Mouse (Mus musculus): ENCODE measurements around the gene Bri3bp. TPM values are rescaled to one million over a fixed set of nuclear protein-coding genes. Genes with fewer than 3 reads are reported as not detected.
"Not testable (repeated sequence)": the region's sequence is repeated elsewhere in the genome, so short reads cannot be mapped to it uniquely, and the experiment has no call there.

Bri3bp gene
- polyA plus RNA-seq, 1 experiment: 34.8 TPM

GRCm38 (mm10) chr5:125487375-125488115 is 46.2 kb downstream of the Bri3bp start:
- Histone ChIP-seq H3K4me3 (ENCODE audit: insufficient read depth, low read length) (no peak overlapping the region), H3K27ac (ENCODE audit: insufficient read depth, low read length) (no peak overlapping the region), H3K4me1 (ENCODE audit: control insufficient read depth, insufficient read depth, low read length) (no peaks in the 10 kb centered on the region)
- TF ChIP-seq CTCF (IDR thresholded peaks at IDR 0.05; ENCODE audit: extremely low read depth, insufficient read depth, low read length) (no peak), POLR2A (IDR thresholded peaks at IDR 0.05; ENCODE audit: extremely low read depth, insufficient read depth, low read length) (no peak)

GRCm38 (mm10) chr5:125488116-125488455 is 46.7 kb downstream of the Bri3bp start:
- Histone ChIP-seq H3K27ac (ENCODE audit: insufficient read depth, low read length) (no peak overlapping the region), H3K4me3 (ENCODE audit: insufficient read depth, low read length) (no peak overlapping the region), H3K4me1 (ENCODE audit: control insufficient read depth, insufficient read depth, low read length) (no peaks in the 10 kb centered on the region)
- TF ChIP-seq POLR2A (IDR thresholded peaks at IDR 0.05; ENCODE audit: extremely low read depth, insufficient read depth, low read length): no peak
- 0 out of 2 replicates have a peak, but pooled peaks have one; percentile 12 for TF ChIP-seq CTCF (IDR thresholded peaks at IDR 0.05; ENCODE audit: extremely low read depth, insufficient read depth, low read length)

DNA sequence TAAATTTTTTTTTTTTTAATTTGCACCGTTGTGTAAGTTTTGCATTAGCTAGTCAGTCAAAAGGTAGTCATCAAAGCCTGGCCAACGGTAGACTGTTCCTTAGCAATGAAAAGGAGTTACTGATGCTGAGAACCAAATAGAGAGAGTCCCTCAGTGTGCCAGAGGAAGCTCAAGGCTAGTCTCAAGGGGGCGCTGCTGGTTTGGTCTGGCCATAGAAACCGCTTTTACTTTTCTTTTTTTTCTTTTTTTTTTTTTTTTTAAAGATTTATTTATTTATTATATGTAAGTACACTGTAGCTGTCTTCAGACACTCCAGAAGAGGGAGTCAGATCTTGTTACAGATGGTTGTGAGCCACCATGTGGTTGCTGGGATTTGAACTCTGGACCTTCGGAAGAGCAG is 47.6 kb downstream of the Bri3bp start:
- not testable (repeated sequence) for H3K4me1 ChIP-seq (ENCODE audit: control insufficient read depth, insufficient read depth, low read length); H3K4me3 ChIP-seq (ENCODE audit: insufficient read depth, low read length); H3K27ac ChIP-seq (ENCODE audit: insufficient read depth, low read length)

GRCm38 (mm10) chr5:125491107-125491506 is 49.7 kb downstream of the Bri3bp start:
- TF ChIP-seq CTCF (IDR thresholded peaks at IDR 0.05; ENCODE audit: extremely low read depth, insufficient read depth, low read length): no peak
- TF ChIP-seq POLR2A (IDR thresholded peaks at IDR 0.05; ENCODE audit: extremely low read depth, insufficient read depth, low read length): no peak
- H3K27ac ChIP-seq (ENCODE audit: insufficient read depth, low read length): no peak overlapping the region
- no peaks in the 10 kb centered on the region for H3K4me1 ChIP-seq (ENCODE audit: control insufficient read depth, insufficient read depth, low read length)
- H3K4me3 ChIP-seq (ENCODE audit: insufficient read depth, low read length): no peak overlapping the region

DNA sequence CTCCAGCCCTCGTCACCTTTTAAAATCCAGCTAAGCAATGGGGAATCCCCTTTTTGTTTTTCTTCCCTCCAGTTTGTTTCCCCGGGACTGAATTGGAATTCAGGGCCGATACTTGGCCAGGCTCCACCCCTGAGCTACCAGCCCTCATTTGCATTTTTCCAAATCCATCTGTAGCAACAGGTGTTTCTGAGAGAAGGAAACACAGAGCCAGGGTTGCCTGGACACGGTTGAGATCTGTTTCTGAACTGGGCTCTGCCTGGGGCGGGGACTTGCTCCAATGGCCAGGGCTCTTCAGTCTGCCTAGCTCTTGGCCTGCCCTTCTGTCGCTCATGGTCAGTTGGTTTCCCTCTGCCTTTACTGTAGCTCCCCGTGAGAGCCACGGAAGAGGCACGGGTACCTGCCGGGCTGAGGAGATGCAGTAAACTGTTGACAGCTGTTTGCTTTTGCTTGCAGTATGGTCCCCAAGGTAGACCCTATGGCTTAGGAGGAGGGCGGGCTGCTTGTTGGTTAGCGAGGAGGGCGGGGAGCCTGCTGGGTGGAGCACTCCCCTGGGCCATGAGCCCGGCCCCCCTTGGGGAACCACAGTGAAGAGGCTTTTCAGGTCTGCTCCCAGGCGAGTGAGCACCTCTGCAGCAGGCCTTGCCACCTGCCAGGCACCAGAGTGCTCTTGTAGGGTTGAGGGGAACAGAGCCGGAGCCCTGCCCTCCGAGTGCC is 51.2 kb downstream of the Bri3bp start:
- no peak overlapping the region for H3K27ac ChIP-seq (ENCODE audit: insufficient read depth, low read length)
- no peak for TF ChIP-seq CTCF (IDR thresholded peaks at IDR 0.05; ENCODE audit: extremely low read depth, insufficient read depth, low read length)
- no peak for TF ChIP-seq POLR2A (IDR thresholded peaks at IDR 0.05; ENCODE audit: extremely low read depth, insufficient read depth, low read length)
- H3K4me3 ChIP-seq (ENCODE audit: insufficient read depth, low read length): no peak overlapping the region
- H3K4me1 ChIP-seq (ENCODE audit: control insufficient read depth, insufficient read depth, low read length): no peaks in the 10 kb centered on the region

GRCm38 (mm10) chr5:125493093-125493423 is 51.7 kb downstream of the Bri3bp start:
- H3K4me3 ChIP-seq (ENCODE audit: insufficient read depth, low read length): no peak overlapping the region
- H3K4me1 ChIP-seq (ENCODE audit: control insufficient read depth, insufficient read depth, low read length): no peaks in the 10 kb centered on the region
- TF ChIP-seq POLR2A (IDR thresholded peaks at IDR 0.05; ENCODE audit: extremely low read depth, insufficient read depth, low read length): no peak
- no peak for TF ChIP-seq CTCF (IDR thresholded peaks at IDR 0.05; ENCODE audit: extremely low read depth, insufficient read depth, low read length)
- H3K27ac ChIP-seq (ENCODE audit: insufficient read depth, low read length): no peak overlapping the region

DNA sequence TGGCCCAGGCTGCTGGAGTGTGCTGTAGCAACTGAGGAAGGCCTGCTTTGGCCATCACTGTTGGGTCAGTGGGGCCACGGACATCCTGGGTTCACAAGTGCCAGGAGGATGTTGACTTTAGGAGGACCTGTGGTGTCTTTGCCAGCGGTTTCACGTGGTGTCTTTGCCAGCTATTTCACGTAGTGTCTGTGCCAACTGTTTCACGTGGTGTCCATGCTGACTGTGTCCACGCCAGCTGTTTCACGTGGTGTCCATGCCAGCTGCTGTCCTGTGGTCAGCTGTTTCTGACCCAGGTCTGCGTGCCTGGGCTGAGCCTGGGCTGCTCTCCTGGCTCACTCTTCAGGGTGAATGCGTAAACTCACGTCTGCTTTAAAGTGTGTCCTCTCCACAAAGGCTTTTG is 54.3 kb downstream of the Bri3bp start:
- H3K4me3 ChIP-seq (ENCODE audit: insufficient read depth, low read length): no peak overlapping the region
- H3K27ac ChIP-seq (ENCODE audit: insufficient read depth, low read length): no peak overlapping the region
- H3K4me1 ChIP-seq (ENCODE audit: control insufficient read depth, insufficient read depth, low read length): no peaks in the 10 kb centered on the region
- TF ChIP-seq POLR2A (IDR thresholded peaks at IDR 0.05; ENCODE audit: extremely low read depth, insufficient read depth, low read length) (no peak), CTCF (IDR thresholded peaks at IDR 0.05; ENCODE audit: extremely low read depth, insufficient read depth, low read length) (no peak)

- TF ChIP-seq POLR2A (IDR thresholded peaks at IDR 0.05; ENCODE audit: extremely low read depth, insufficient read depth, low read length) (no peak), CTCF (IDR thresholded peaks at IDR 0.05; ENCODE audit: extremely low read depth, insufficient read depth, low read length) (peak; percentile 74)
- Histone ChIP-seq H3K4me3 (ENCODE audit: insufficient read depth, low read length) (no peak overlapping the region), H3K4me1 (ENCODE audit: control insufficient read depth, insufficient read depth, low read length) (no peaks in the 10 kb centered on the region), H3K27ac (ENCODE audit: insufficient read depth, low read length) (no peak overlapping the region)
Observed at GRCm38 (mm10) chr5:125497821-125498600, 56.6 kb downstream of the Bri3bp start.

GRCm38 (mm10) chr5:125501505-125501904 is 60.1 kb downstream of the Bri3bp start:
- no peak for TF ChIP-seq POLR2A (IDR thresholded peaks at IDR 0.05; ENCODE audit: extremely low read depth, insufficient read depth, low read length)
- no peak for TF ChIP-seq CTCF (IDR thresholded peaks at IDR 0.05; ENCODE audit: extremely low read depth, insufficient read depth, low read length)
- Histone ChIP-seq H3K27ac (ENCODE audit: insufficient read depth, low read length) (no peak overlapping the region), H3K4me1 (ENCODE audit: control insufficient read depth, insufficient read depth, low read length) (peaks cover 5% of the 10 kb centered on the region; the same call in 1 of the 2 replicates), H3K4me3 (ENCODE audit: insufficient read depth, low read length) (no peak overlapping the region)

Measured in cortical plate, adult 2 months (tissue).